ENCODE assay signal across 8 mouse cellular contexts in genomic region chr5:121848743-121849142, GRCm38 (mm10). TPM values are rescaled to one million over a fixed set of nuclear protein-coding genes. Genes with fewer than 3 reads are reported as not detected.
DNase-seq lines count a peak whose midpoint lies in the region; ATAC-seq and TF ChIP-seq lines count a peak whose summit lies in the region.

Gene Pheta1 (plus strand): TSS chr5:121848984.

- under 1% methylated on average over 41 of the region's 42 CpGs for WGBS in forebrain, embryonic 12.5 days
- WGBS in heart, embryonic 16.5 days, result under 1% methylated on average over 42 of the region's 42 CpGs
- WGBS in liver, embryonic 14.5 days (ENCODE audit: insufficient replicate concordance), result 1% methylated on average over 36 of the region's 42 CpGs
- 0% methylated on average over 39 of the region's 42 CpGs for WGBS in stomach, embryonic 15.5 days

- ATAC-seq in forebrain, embryonic 12.5 days (ENCODE audit: low FRiP score), result peak; percentile 94
- ATAC-seq in heart, embryonic 16.5 days (replicated peaks; ENCODE audit: extremely low read depth, insufficient read depth, low FRiP score), result peak; percentile 92
- peak; percentile 89 for ATAC-seq in liver, embryonic 14.5 days (ENCODE audit: insufficient read depth)
- ATAC-seq in stomach, embryonic 15.5 days (ENCODE audit: insufficient read depth, low FRiP score, low read depth), result peak; percentile 84

- peak within 1 kb of the TSS; percentile 73 for H3K27ac ChIP-seq in forebrain, embryonic 12.5 days
- peak within 1 kb of the TSS; percentile 90 for H3K27ac ChIP-seq in heart, embryonic 16.5 days (ENCODE audit: low read length)
- H3K27ac ChIP-seq in liver, embryonic 14.5 days, result peak within 1 kb of the TSS; percentile 44; the same call in 1 of the 2 replicates
- peak within 1 kb of the TSS; percentile 88 for H3K27ac ChIP-seq in stomach, embryonic 15.5 days

- H3K9me3 ChIP-seq in E14TG2a.4 (ENCODE audit: low read length), result no peaks in the 10 kb centered on the region
- H3K9me3 ChIP-seq in forebrain, embryonic 12.5 days, result no peaks in the 10 kb centered on the region
- no peaks in the 10 kb centered on the region for H3K9me3 ChIP-seq in heart, embryonic 16.5 days (replicated peaks; ENCODE audit: control insufficient read depth, low read length)
- no peaks in the 10 kb centered on the region for H3K9me3 ChIP-seq in liver, embryonic 14.5 days (ENCODE audit: control insufficient read depth, low read length)
- H3K9me3 ChIP-seq in stomach, embryonic 15.5 days, result no peaks in the 10 kb centered on the region

- peaks cover 14% of the 10 kb centered on the region for H3K36me3 ChIP-seq in E14TG2a.4 (ENCODE audit: insufficient read depth, low read length)
- H3K36me3 ChIP-seq in forebrain, embryonic 12.5 days (replicated peaks), result peaks cover 29% of the 10 kb centered on the region
- peaks cover 16% of the 10 kb centered on the region for H3K36me3 ChIP-seq in heart, embryonic 16.5 days (ENCODE audit: control insufficient read depth, insufficient read depth)
- no peaks in the 10 kb centered on the region for H3K36me3 ChIP-seq in liver, embryonic 14.5 days (replicated peaks; ENCODE audit: control insufficient read depth, insufficient read depth, low read depth)
- H3K36me3 ChIP-seq in stomach, embryonic 15.5 days, result peaks cover 18% of the 10 kb centered on the region

- H3K4me3 ChIP-seq in E14TG2a.4 (replicated peaks; ENCODE audit: low read length), result peak within 1 kb of the TSS; percentile 83
- peak within 1 kb of the TSS; percentile 92 for H3K4me3 ChIP-seq in forebrain, embryonic 12.5 days (replicated peaks)
- peak within 1 kb of the TSS; percentile 93 for H3K4me3 ChIP-seq in heart, embryonic 16.5 days (ENCODE audit: low read length)
- H3K4me3 ChIP-seq in liver, embryonic 14.5 days (ENCODE audit: insufficient read depth in 1 of 2, low read depth in 2 of 2, low read length in 2 of 2), result peak within 1 kb of the TSS; percentile 71 to 79
- peak within 1 kb of the TSS; percentile 92 for H3K4me3 ChIP-seq in stomach, embryonic 15.5 days (replicated peaks)

- DNase-seq in c-Kit-positive CD71-positive TER-119-positive erythroid progenitor cells, embryonic 14.5 days (ENCODE audit: low spot score), result peak; percentile 89
- DNase-seq in kidney, postnatal 36 days, result peak; percentile 94 to 95
- peak; percentile 77 to 82 (median 80) for DNase-seq in liver, embryonic 14.5 days (ENCODE audit: low read depth in 3 of 3, low spot score in 3 of 3)
- DNase-seq in neural tube, embryonic 10.5 days (ENCODE audit: extremely low spot score, low spot score), result peak; percentile 97

- H3K27me3 ChIP-seq in E14TG2a.4 (ENCODE audit: insufficient read depth, low read length), result peaks cover 53% of the 10 kb centered on the region
- peaks cover 27% of the 10 kb centered on the region for H3K27me3 ChIP-seq in forebrain, embryonic 12.5 days
- H3K27me3 ChIP-seq in heart, embryonic 16.5 days (ENCODE audit: control insufficient read depth, insufficient read depth, low read length), result peaks cover 2% of the 10 kb centered on the region
- H3K27me3 ChIP-seq in liver, embryonic 14.5 days (ENCODE audit: control insufficient read depth, insufficient read depth, low read length), result peaks cover 1% of the 10 kb centered on the region
- peaks cover 6% of the 10 kb centered on the region for H3K27me3 ChIP-seq in stomach, embryonic 15.5 days (replicated peaks)

- H3K4me1 ChIP-seq in E14TG2a.4 (replicated peaks; ENCODE audit: low read depth, low read length), result peaks cover 78% of the 10 kb centered on the region
- peaks cover 34% of the 10 kb centered on the region for H3K4me1 ChIP-seq in forebrain, embryonic 12.5 days
- H3K4me1 ChIP-seq in heart, embryonic 16.5 days (ENCODE audit: control insufficient read depth, insufficient read depth, low read length), result peaks cover 36% of the 10 kb centered on the region
- H3K4me1 ChIP-seq in liver, embryonic 14.5 days (replicated peaks; ENCODE audit: control insufficient read depth in 2 of 2, insufficient read depth in 2 of 2, low read length in 1 of 2), result peaks cover 0 to 6% of the 10 kb centered on the region in 2 experiments; a peak in 3 of 4 replicates
- H3K4me1 ChIP-seq in stomach, embryonic 15.5 days, result peaks cover 21% of the 10 kb centered on the region

- peak within 1 kb of the TSS; percentile 69 for H3K4me2 ChIP-seq in forebrain, embryonic 12.5 days
- H3K4me2 ChIP-seq in heart, embryonic 16.5 days (ENCODE audit: low read depth, low read length), result peak within 1 kb of the TSS; percentile 91
- H3K4me2 ChIP-seq in liver, embryonic 14.5 days (ENCODE audit: low read depth), result peak within 1 kb of the TSS; percentile 96
- H3K4me2 ChIP-seq in stomach, embryonic 15.5 days, result peak within 1 kb of the TSS; percentile 90

- no peak for TF ChIP-seq CTCF in E14TG2a.4 (conservative IDR thresholded peaks at IDR 0.05; ENCODE audit: low read length)
- no peak for TF ChIP-seq CTCF in liver, embryonic 14.5 days (IDR thresholded peaks at IDR 0.05; ENCODE audit: low read depth)

- peak within 1 kb of the TSS; percentile 80 for H3K9ac ChIP-seq in forebrain, embryonic 12.5 days
- H3K9ac ChIP-seq in heart, embryonic 16.5 days (ENCODE audit: low read length), result peak within 1 kb of the TSS; percentile 93
- H3K9ac ChIP-seq in liver, embryonic 14.5 days (replicated peaks), result peak within 1 kb of the TSS; percentile 67
- H3K9ac ChIP-seq in stomach, embryonic 15.5 days, result peak within 1 kb of the TSS; percentile 81

- no peak for TF ChIP-seq EP300 in liver, embryonic 14.5 days (IDR thresholded peaks at IDR 0.05; ENCODE audit: low read depth)

RNA-seq across cellular contexts. Expression of gene Pheta1, which starts in this region (rescaled TPM):
- 44.6 and 48.1 TPM in 2 replicates for polyA plus RNA-seq in forebrain, embryonic 12.5 days (2016; fragmentation: Nextera tagmentation; extraction: Ambion mirVana)
- 15.3 and 19.4 TPM in 2 replicates for polyA plus RNA-seq in heart, embryonic 16.5 days (2015; fragmentation: Nextera tagmentation; extraction: Ambion mirVana)
- polyA plus RNA-seq in liver, embryonic 14.5 days (2012; rRNA removed), result 2.4 and 2.8 TPM in 2 replicates
- 2.4 and 2.6 TPM in 2 replicates for polyA plus RNA-seq in liver, embryonic 14.5 days (2014; fragmentation: Nextera tagmentation; extraction: Ambion mirVana)
- 23.7 and 26.1 TPM in 2 replicates for polyA plus RNA-seq in stomach, embryonic 15.5 days (2015; fragmentation: Nextera tagmentation; extraction: Ambion mirVana)

Comparison
In these comparisons a context has a peak if more than half of its experiments do, and no peak if none do; other contexts are left out.
1. Peak in every context shown above with its lines: DNase-seq, ATAC-seq, H3K4me3 ChIP-seq and H3K27ac ChIP-seq.